Mouse (Mus musculus): Measurements from ENCODE around the gene Fsip1.

The Fsip1 gene

GRCm38 (mm10) chr2:118254516-118254915 lies 2.2 kb downstream of the Fsip1 start:
- DNase-seq (ENCODE audit: extremely low spot score): peak; percentile 19

GRCm38 (mm10) chr2:118248966-118249365 lies 7.8 kb downstream of the Fsip1 start:
- DNase-seq (ENCODE audit: extremely low spot score): no peak

- no peak for DNase-seq (ENCODE audit: extremely low spot score)
These were observed 8.8 kb downstream of the Fsip1 start for GRCm38 (mm10) chr2:118248016-118248415.

- DNase-seq (ENCODE audit: extremely low spot score): peak; percentile 68
These were observed 10.9 kb downstream of the Fsip1 start for GRCm38 (mm10) chr2:118245914-118246313.

GRCm38 (mm10) chr2:118236196-118236595 lies 20.6 kb downstream of the Fsip1 start:
- no peak for DNase-seq (ENCODE audit: extremely low spot score)

- no peak for DNase-seq (ENCODE audit: extremely low spot score)
These were observed 21.2 kb downstream of the Fsip1 start for GRCm38 (mm10) chr2:118235614-118236013.

GRCm38 (mm10) chr2:118230544-118230943 lies 26.2 kb downstream of the Fsip1 start:
- no peak for DNase-seq (ENCODE audit: extremely low spot score)

- no peak for DNase-seq (ENCODE audit: extremely low spot score)
These were observed 28.2 kb downstream of the Fsip1 start for GRCm38 (mm10) chr2:118228486-118229079.

- no peak for DNase-seq (ENCODE audit: extremely low spot score)
These were observed 31.3 kb downstream of the Fsip1 start for GRCm38 (mm10) chr2:118225316-118226041.

GRCm38 (mm10) chr2:118217993-118218595 lies 38.7 kb downstream of the Fsip1 start:
- peak; percentile 34 for DNase-seq (ENCODE audit: extremely low spot score)

- no peak for DNase-seq (ENCODE audit: extremely low spot score)
These were observed 47.1 kb downstream of the Fsip1 start for GRCm38 (mm10) chr2:118209712-118210111.

- no peak for DNase-seq (ENCODE audit: extremely low spot score)
These were observed 48.1 kb downstream of the Fsip1 start for GRCm38 (mm10) chr2:118208651-118209050.

GRCm38 (mm10) chr2:118205991-118206585 lies 50.7 kb downstream of the Fsip1 start:
- DNase-seq (ENCODE audit: extremely low spot score): peak; percentile 22

- no peak for DNase-seq (ENCODE audit: extremely low spot score)
These were observed 52.1 kb downstream of the Fsip1 start for GRCm38 (mm10) chr2:118204646-118205045.

GRCm38 (mm10) chr2:118203739-118204461 lies 52.9 kb downstream of the Fsip1 start:
- DNase-seq (ENCODE audit: extremely low spot score): peak; percentile 37

- no peak for DNase-seq (ENCODE audit: extremely low spot score)
These were observed 53.8 kb downstream of the Fsip1 start for GRCm38 (mm10) chr2:118202934-118203333.

GRCm38 (mm10) chr2:118201983-118202382 lies 54.8 kb downstream of the Fsip1 start:
- no peak for DNase-seq (ENCODE audit: extremely low spot score)

GRCm38 (mm10) chr2:118199867-118200266 lies 56.9 kb downstream of the Fsip1 start:
- DNase-seq (ENCODE audit: extremely low spot score): peak; percentile 80

GRCm38 (mm10) chr2:118196966-118197365 lies 59.8 kb downstream of the Fsip1 start:
- no peak for DNase-seq (ENCODE audit: extremely low spot score)

GRCm38 (mm10) chr2:118182136-118182535 lies 74.6 kb downstream of the Fsip1 start:
- DNase-seq (ENCODE audit: extremely low spot score): no peak

- DNase-seq (ENCODE audit: extremely low spot score): no peak
These were observed 76.7 kb downstream of the Fsip1 start for GRCm38 (mm10) chr2:118179873-118180585.
